Mouse (Mus musculus): ENCODE data around the gene Il12rb1. TPM values are rescaled to one million over a fixed set of nuclear protein-coding genes. Genes with fewer than 3 reads are reported as not detected.

The Il12rb1 gene
- polyA plus RNA-seq, 1 experiment from 2014 or later: 0.06 TPM

DNA sequence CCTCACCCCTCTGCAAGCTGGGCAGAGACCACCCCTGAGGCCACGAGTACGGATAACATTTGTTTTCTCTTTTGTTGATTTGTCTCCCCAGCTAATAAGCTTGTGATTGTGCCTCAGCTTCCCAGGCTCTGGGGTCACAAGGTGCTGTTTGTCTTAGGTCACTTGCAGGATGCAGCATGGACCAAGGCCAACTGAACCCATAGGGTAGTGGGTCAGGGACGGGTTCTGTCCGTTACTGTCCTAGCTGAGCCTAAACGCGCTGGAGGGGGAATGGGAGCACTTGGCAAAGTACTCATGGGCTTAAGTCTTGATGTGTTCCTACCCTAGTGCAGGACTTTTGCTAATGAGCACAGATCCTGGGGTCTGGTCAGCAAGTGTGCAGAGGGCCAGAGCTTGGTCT, 40.7 kb upstream of the Il12rb1 start:
- 85% methylated on average over 6 of the region's 6 CpGs for WGBS
- no peaks in the 10 kb centered on the region for H3K27me3 ChIP-seq
- no peak overlapping the region for H3K9ac ChIP-seq
- no peak overlapping the region for H3K4me2 ChIP-seq (replicated peaks)
- H3K4me1 ChIP-seq: peaks cover 18% of the 10 kb centered on the region
- H3K4me3 ChIP-seq: no peak overlapping the region
- ATAC-seq (ENCODE audit: low FRiP score, low read depth): no peak
- no peaks in the 10 kb centered on the region for H3K9me3 ChIP-seq
- H3K27ac ChIP-seq: no peak overlapping the region
- peaks cover 51% of the 10 kb centered on the region for H3K36me3 ChIP-seq

DNA sequence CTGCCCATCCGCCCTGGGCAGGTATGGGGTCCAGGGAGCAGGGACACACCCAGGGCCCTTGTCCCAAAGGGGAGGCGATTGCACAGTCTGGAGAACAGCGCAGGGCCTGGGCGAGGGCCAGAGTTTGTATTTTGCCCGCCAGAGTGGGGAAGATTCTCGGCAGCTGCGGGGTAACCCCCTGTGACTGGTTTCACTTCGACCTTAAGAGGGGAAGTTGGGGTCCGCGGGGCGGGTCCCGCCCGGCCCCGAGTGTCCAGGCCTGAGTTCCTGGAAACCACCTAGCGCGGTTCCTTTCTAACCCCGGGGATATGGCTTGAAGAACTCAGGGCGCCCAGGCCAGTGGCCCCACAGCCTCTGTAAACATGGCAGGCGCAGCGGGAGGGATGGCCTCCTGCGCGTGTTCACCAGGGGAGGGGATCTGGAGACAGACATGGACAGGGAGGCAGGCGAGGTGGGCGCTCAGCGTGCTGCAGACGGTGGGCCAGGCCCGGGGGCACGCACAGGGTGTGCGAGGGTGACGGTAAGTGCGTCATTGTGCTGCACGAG, 39.9 kb upstream of the Il12rb1 start:
- no peaks in the 10 kb centered on the region for H3K9me3 ChIP-seq
- H3K27me3 ChIP-seq: no peaks in the 10 kb centered on the region
- H3K9ac ChIP-seq: no peak overlapping the region
- H3K4me3 ChIP-seq: no peak overlapping the region
- H3K4me1 ChIP-seq: peaks cover 26% of the 10 kb centered on the region
- no peak overlapping the region for H3K27ac ChIP-seq
- H3K36me3 ChIP-seq: peaks cover 59% of the 10 kb centered on the region
- no peak overlapping the region for H3K4me2 ChIP-seq (replicated peaks)
- ATAC-seq (ENCODE audit: low FRiP score, low read depth): no peak
- 94% methylated on average over 32 of the region's 32 CpGs for WGBS

DNA sequence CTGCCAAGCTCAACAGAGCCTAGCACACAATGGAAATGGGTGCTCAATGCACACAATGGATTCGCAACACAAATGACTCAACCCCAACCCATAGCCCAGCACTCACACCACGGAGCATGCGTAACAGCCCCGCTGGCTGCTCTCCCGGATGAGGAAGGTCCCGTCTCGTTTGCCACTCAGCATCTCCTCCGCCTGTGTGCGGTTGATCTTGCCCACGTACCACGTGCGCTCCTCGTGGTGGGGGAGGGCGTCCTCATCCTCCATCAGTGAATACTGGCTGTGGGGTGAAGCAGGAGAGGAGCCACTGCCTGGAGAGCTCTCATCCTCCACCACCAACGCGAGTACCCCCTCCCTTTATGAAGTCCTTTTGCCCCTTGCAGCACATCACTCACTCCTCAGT, 39.3 kb upstream of the Il12rb1 start:
- no peak overlapping the region for H3K27ac ChIP-seq
- H3K4me2 ChIP-seq (replicated peaks): no peak overlapping the region
- 86% methylated on average over 16 of the region's 16 CpGs for WGBS
- no peak overlapping the region for H3K9ac ChIP-seq
- H3K9me3 ChIP-seq: no peaks in the 10 kb centered on the region
- peaks cover 32% of the 10 kb centered on the region for H3K4me1 ChIP-seq
- no peak overlapping the region for H3K4me3 ChIP-seq
- no peak for ATAC-seq (ENCODE audit: low FRiP score, low read depth)
- no peaks in the 10 kb centered on the region for H3K27me3 ChIP-seq
- peaks cover 65% of the 10 kb centered on the region for H3K36me3 ChIP-seq

DNA sequence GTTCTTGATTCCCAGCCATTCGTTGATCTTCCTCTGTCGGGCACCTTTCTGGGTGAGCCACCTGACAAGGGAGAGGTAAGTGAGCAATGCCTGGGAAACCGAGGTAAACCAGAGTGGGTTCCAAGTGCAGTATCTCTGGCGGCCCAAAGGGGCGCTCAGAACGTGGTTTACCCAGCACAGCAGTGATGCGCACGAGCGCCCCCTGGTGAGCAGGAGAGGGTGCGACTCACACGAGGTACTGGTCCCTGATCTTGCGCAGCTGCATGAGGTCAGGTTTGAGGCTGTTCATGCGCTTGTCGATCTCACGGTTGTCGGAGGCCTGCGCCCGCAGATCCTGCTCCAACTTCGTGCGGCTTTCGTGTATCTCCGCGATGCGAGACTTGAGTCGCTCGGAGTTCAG, 38.9 kb upstream of the Il12rb1 start:
- peak; percentile 70 for ATAC-seq (ENCODE audit: low FRiP score, low read depth)
- Histone ChIP-seq H3K27me3 (no peaks in the 10 kb centered on the region), H3K36me3 (peaks cover 66% of the 10 kb centered on the region), H3K27ac (no peak overlapping the region), H3K4me3 (no peak overlapping the region), H3K9ac (no peak overlapping the region), H3K9me3 (no peaks in the 10 kb centered on the region), H3K4me1 (peaks cover 36% of the 10 kb centered on the region), H3K4me2 (replicated peaks) (no peak overlapping the region)
- WGBS: 7% methylated on average over 26 of the region's 26 CpGs

DNA sequence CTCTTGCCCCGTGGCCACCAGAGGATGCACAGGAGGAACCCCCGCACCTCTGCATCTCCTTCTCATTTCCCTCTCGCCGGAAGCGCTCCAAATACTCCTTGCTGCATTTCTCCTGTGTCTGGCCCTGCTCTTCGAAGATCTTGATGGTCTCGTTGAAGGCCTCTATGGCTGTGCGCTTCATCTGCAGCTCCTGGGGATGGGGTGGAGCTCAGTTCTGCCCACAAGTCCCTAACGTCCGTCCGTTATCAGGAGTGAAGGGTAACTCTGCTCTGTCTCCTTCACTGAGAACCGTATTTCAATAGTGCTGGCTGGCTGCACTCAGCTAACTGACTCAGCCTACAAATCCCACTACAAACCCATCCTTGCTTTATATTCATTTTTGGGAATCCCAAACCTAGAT, 38.4 kb upstream of the Il12rb1 start:
- 74% methylated on average over 12 of the region's 12 CpGs for WGBS
- no peaks in the 10 kb centered on the region for H3K27me3 ChIP-seq
- H3K9me3 ChIP-seq: no peaks in the 10 kb centered on the region
- no peak overlapping the region for H3K4me3 ChIP-seq
- H3K4me1 ChIP-seq: peaks cover 41% of the 10 kb centered on the region
- ATAC-seq (ENCODE audit: low FRiP score, low read depth): no peak
- no peak overlapping the region for H3K9ac ChIP-seq
- no peak overlapping the region for H3K27ac ChIP-seq
- H3K36me3 ChIP-seq: peaks cover 71% of the 10 kb centered on the region
- H3K4me2 ChIP-seq (replicated peaks): no peak overlapping the region

DNA sequence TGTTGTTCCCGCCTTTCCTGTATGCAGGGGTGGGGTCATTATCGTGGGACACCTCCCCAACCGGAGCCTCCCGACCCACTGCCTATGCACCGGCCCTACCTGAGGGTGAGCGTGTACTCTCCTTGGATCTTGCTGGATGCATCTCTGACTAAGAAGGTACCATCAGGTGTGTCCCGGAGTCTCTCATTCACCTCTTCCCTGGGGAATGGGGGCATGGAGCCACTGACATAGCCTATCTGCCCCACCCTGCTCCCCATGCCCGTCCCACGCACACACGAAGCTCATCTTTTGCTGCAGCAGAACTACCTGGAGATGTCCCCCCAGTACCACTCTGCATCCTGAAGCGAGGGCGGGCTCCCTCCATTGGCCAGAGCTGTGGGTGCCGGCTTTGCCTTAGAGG, 37.5 kb upstream of the Il12rb1 start:
- WGBS: 92% methylated on average over 13 of the region's 13 CpGs
- Histone ChIP-seq H3K9me3 (no peaks in the 10 kb centered on the region), H3K36me3 (peaks cover 75% of the 10 kb centered on the region), H3K27ac (no peak overlapping the region), H3K4me3 (no peak overlapping the region), H3K9ac (no peak overlapping the region), H3K27me3 (no peaks in the 10 kb centered on the region), H3K4me1 (peaks cover 46% of the 10 kb centered on the region), H3K4me2 (replicated peaks) (no peak overlapping the region)
- ATAC-seq (ENCODE audit: low FRiP score, low read depth): no peak

DNA sequence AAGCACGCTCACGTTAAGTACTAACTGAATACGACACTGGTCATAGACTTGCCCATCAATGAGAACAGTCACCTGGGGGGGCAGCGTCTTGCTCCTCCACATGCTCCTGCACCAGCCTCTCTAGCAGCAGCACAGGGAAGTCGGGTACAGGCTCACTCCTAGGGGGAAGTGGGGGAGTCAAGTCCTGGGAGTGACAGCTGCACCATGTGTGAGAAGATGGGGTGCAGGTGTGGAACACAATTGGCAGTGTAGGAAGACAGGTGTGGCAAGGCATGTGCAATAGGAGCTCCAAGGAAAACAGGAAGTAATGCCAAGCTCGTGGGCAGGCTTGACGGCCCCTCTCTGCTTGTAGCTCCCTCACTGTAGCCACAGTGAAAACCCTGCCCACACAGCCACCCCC, 37.0 kb upstream of the Il12rb1 start:
- peaks cover 44% of the 10 kb centered on the region for H3K4me1 ChIP-seq

DNA sequence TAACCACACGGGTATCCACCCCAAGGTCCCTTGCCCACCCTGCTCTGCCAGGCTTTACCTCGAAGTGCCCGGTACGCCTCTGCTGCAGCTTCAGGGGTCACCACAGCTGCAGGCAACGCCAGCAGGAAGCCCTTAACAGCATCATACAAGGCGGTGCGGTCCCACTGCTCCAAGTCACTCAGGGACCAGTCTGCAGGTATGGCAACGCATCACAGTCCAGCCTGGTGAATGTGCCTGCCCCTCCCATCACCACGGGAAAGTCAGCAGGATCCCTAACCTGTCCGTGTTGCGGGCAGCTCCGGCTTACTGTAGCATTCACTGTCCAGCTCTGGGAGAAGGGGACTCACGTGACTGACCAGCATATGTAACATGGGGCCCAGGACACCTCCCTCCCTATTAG, 36.2 kb upstream of the Il12rb1 start:
- Histone ChIP-seq H3K9ac (no peak overlapping the region), H3K36me3 (peaks cover 75% of the 10 kb centered on the region), H3K4me1 (peaks cover 37% of the 10 kb centered on the region), H3K9me3 (no peaks in the 10 kb centered on the region), H3K4me3 (no peak overlapping the region), H3K4me2 (replicated peaks) (no peak overlapping the region), H3K27me3 (no peaks in the 10 kb centered on the region), H3K27ac (no peak overlapping the region)
- WGBS: 92% methylated on average over 13 of the region's 13 CpGs
- ATAC-seq (ENCODE audit: low FRiP score, low read depth): no peak

More for the DNA sequence above, 37.0 kb upstream of the Il12rb1 start:
- no peak overlapping the region for H3K27ac ChIP-seq
- H3K27me3 ChIP-seq: no peaks in the 10 kb centered on the region
- no peak overlapping the region for H3K4me3 ChIP-seq
- WGBS: 86% methylated on average over 7 of the region's 7 CpGs
- H3K9ac ChIP-seq: no peak overlapping the region
- ATAC-seq (ENCODE audit: low FRiP score, low read depth): no peak
- H3K9me3 ChIP-seq: no peaks in the 10 kb centered on the region
- peaks cover 75% of the 10 kb centered on the region for H3K36me3 ChIP-seq
- no peak overlapping the region for H3K4me2 ChIP-seq (replicated peaks)

DNA sequence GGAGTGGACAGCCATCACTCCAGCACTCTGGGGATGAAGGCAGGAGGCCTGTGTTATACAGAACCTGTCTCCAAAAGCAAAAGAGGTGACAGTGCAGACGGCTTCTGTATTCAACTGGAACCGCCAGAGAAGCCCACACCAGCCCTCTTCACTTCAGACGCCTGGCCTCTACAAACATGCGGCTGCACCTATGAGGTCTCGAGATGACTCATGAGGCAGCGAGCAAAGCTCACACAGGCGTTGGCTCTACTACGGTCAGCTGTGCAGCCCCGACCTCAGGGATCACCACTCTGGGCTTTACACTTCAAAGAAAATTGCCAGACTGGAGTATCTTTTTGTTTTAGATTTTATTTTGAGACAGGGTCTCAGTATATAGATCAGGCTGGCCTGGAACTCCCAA, 35.4 kb upstream of the Il12rb1 start:
- 87% methylated on average over 9 of the region's 9 CpGs for WGBS
- H3K27ac ChIP-seq: peak overlapping the region; percentile 79; the same call in 1 of the 2 replicates
- H3K36me3 ChIP-seq: peaks cover 70% of the 10 kb centered on the region
- H3K9me3 ChIP-seq: no peaks in the 10 kb centered on the region
- no peak for ATAC-seq (ENCODE audit: low FRiP score, low read depth)
- peak overlapping the region; percentile 93; the same call in 1 of the 2 replicates for H3K4me2 ChIP-seq (replicated peaks)
- no peak overlapping the region for H3K4me3 ChIP-seq
- no peaks in the 10 kb centered on the region for H3K27me3 ChIP-seq
- no peak overlapping the region for H3K9ac ChIP-seq
- peaks cover 41% of the 10 kb centered on the region for H3K4me1 ChIP-seq

DNA sequence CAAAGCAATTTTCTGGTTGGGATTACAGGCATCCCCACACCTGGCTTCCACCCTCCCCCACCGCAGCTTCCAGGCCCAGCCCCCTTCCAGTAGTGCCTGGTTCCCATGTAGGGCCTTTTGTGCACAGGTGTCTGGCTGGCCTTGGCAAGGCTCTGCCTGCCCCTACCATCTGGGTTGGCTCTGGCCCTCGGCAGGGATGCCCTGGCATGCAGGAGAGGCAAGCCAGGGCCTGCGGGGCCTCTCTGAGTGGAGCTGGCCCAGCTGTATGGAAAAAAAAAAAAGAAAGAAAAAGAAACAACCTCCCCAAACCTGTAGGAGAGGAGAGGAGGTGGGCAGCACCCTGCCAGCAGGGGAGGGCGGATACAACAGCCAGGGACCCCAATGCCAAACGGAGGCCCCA, 34.8 kb upstream of the Il12rb1 start:
- no peaks in the 10 kb centered on the region for H3K9me3 ChIP-seq
- no peak for ATAC-seq (ENCODE audit: low FRiP score, low read depth)
- H3K4me1 ChIP-seq: peaks cover 46% of the 10 kb centered on the region
- no peaks in the 10 kb centered on the region for H3K27me3 ChIP-seq
- H3K36me3 ChIP-seq: peaks cover 70% of the 10 kb centered on the region
- 69% methylated on average over 5 of the region's 5 CpGs for WGBS
- peak overlapping the region; percentile 98 for H3K9ac ChIP-seq
- H3K4me3 ChIP-seq: peak overlapping the region; percentile 8; the same call in 1 of the 2 replicates
- peak overlapping the region; percentile 93 for H3K4me2 ChIP-seq (replicated peaks)
- H3K27ac ChIP-seq: peak overlapping the region; percentile 79; the same call in 1 of the 2 replicates

DNA sequence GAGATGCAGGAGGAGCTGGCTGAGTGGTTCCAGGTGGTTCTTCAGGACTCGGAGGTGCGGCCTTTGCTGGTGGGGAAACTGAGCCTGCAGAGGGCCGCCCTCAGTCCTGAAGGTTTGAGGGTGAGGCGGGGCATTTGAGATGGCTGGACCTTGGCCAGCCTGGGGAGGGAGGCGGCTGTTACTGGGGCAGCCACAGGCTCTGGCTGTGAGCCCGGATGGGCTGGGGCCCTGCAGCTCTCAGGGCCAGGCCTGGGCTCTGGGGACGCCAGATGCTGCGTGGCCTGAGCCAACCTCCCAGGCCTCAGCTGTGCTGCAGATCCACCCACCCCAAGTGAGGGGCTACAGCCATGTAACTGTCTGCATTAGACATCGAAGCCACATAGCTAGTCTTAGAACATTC, 34.4 kb upstream of the Il12rb1 start:
- Histone ChIP-seq H3K4me2 (replicated peaks) (peak overlapping the region; percentile 93), H3K27ac (peak overlapping the region; percentile 79; the same call in 1 of the 2 replicates), H3K27me3 (no peaks in the 10 kb centered on the region), H3K4me1 (peaks cover 49% of the 10 kb centered on the region), H3K9ac (peak overlapping the region; percentile 98), H3K4me3 (peak overlapping the region; percentile 8; the same call in 1 of the 2 replicates), H3K36me3 (peaks cover 70% of the 10 kb centered on the region), H3K9me3 (no peaks in the 10 kb centered on the region)
- ATAC-seq (ENCODE audit: low FRiP score, low read depth): no peak
- WGBS: 55% methylated on average over 9 of the region's 9 CpGs

DNA sequence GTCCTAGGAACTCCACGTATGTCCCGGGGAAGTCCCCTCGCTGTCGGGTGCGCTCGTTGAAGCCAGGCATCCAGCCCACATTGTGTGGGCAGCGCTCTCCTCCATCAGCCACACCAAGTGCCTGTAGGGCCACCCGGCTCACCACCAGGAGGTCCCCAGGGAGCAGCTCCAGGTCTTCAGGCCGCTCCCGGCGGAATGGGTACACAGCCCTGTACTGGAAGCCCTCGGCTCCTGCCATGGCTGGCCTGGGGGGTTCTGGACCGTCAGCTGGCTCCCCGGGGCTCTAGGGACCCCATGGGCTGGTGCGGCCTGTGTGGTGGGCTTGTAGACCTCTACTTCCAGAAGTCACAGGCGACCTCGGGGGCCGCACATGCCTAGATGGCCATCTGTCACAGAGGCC, 33.5 kb upstream of the Il12rb1 start:
- Histone ChIP-seq H3K4me2 (replicated peaks) (peak overlapping the region; percentile 93), H3K4me3 (peak overlapping the region; percentile 87), H3K9me3 (no peaks in the 10 kb centered on the region), H3K27me3 (no peaks in the 10 kb centered on the region), H3K9ac (peak overlapping the region; percentile 98), H3K36me3 (peaks cover 71% of the 10 kb centered on the region), H3K27ac (0 out of 2 replicates have a peak overlapping the region, but pooled peaks have one; percentile 24), H3K4me1 (peaks cover 49% of the 10 kb centered on the region)
- WGBS: 95% methylated on average over 18 of the region's 18 CpGs
- ATAC-seq (ENCODE audit: low FRiP score, low read depth): no peak

DNA sequence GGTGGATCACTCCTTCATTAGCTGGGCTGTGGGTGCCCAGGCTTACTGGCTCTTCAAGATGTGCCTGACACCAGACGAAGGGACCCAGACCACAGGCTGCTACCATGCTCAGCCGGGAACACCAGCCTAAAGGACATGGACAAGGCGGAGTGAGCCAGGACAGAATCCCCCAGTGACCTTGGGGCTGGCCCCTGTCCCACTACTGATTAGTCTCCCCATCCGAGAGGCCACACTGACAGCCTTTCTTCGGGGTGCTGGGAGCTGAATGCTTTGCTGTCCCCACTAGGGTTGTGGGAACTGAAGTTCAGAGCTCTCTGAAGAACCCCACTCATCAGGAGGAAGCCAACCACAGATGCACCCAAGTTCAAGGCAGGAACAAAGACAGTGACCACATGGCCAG, 33.0 kb upstream of the Il12rb1 start:
- Histone ChIP-seq H3K4me1 (peaks cover 49% of the 10 kb centered on the region), H3K9me3 (no peaks in the 10 kb centered on the region), H3K4me3 (peak overlapping the region; percentile 87), H3K27ac (no peak overlapping the region), H3K9ac (peak overlapping the region; percentile 98), H3K27me3 (no peaks in the 10 kb centered on the region), H3K36me3 (peaks cover 71% of the 10 kb centered on the region), H3K4me2 (replicated peaks) (peak overlapping the region; percentile 93)
- ATAC-seq (ENCODE audit: low FRiP score, low read depth): no peak
- WGBS: 93% methylated on average over 5 of the region's 5 CpGs

All from limb, embryonic 13.5 days (tissue).